Comparison of ENCODE assay signal across 11 mouse cellular contexts in the genomic region with DNA sequence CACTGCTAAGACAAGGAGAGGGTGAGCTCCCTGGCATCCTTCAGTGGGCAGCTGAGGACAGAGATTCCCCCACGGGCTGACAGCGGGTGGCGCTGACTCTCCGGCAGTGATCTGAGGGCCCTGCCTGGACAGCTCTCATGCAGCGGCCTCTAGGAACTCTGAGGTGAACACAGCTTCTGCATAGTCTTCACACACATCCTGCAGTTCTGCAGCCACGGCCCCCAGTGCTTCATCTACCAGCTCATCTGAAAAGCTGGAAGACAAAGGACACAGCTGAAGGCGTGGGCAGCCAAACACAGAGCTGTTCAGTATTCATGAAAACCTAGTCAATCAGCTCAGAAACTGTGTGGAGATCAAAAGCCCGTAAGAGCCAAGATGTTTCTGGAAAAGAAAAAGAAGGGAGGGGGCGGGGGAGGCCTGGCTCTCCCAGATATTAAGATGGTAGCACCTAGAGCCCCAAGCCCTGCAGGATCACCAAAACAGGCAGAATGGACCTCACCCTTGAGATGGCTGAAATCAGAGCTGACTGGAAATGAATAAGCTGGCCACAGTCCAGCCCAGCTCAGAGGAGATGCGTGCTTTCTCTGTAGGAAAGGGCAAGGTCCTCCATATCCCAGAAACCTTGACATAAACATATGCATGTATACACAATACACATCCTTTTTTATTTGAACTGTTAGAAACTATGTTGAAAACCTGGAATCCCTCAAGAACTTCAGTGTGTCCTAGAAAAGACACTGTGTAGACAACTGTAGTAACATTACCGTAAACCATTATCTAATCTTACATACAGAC. TPM values are rescaled to one million over a fixed set of nuclear protein-coding genes. Genes with fewer than 3 reads are reported as not detected.
A peak's percentile ranks its signal among the peaks of the same experiment; 100 is the strongest.
DNase-seq lines count a peak whose midpoint lies in the region; ATAC-seq lines count a peak whose summit lies in the region.
"Had no signal": no experiment of that assay in that cellular context is flagged by ENCODE, and none has a peak within 500 bp of the region (broad histone marks: within the 10 kb centered on the region; RNA-seq: fewer than 3 reads in every experiment).

No protein-coding gene starts in this region.

- no peak overlapping the region for H3K4me2 ChIP-seq in intestine, embryonic 14.5 days (ENCODE audit: low read length)
- H3K4me2 ChIP-seq in midbrain, embryonic 16.5 days (ENCODE audit: low read length): no peak overlapping the region
- H3K4me2 ChIP-seq in kidney, embryonic 14.5 days (replicated peaks; ENCODE audit: low read depth, low read length): no peak overlapping the region
- H3K4me2 ChIP-seq: heart, embryonic 15.5 days had no signal

- peaks cover 49% of the 10 kb centered on the region for H3K36me3 ChIP-seq in intestine, embryonic 14.5 days (ENCODE audit: control insufficient read depth, insufficient read depth, low read length)
- peaks cover 22% of the 10 kb centered on the region for H3K36me3 ChIP-seq in midbrain, embryonic 16.5 days (ENCODE audit: control insufficient read depth, insufficient read depth, low read length)
- peaks cover 41% of the 10 kb centered on the region for H3K36me3 ChIP-seq in kidney, embryonic 14.5 days (ENCODE audit: control insufficient read depth, insufficient read depth, low read length)

- H3K4me3 ChIP-seq in intestine, embryonic 14.5 days (ENCODE audit: low read depth, low read length): no peak overlapping the region
- H3K4me3 ChIP-seq in midbrain, embryonic 16.5 days (ENCODE audit: low read depth, low read length): no peak overlapping the region
- H3K4me3 ChIP-seq in kidney, embryonic 14.5 days (ENCODE audit: low read length): no peak overlapping the region
- H3K4me3 ChIP-seq: heart, embryonic 15.5 days had no signal

- DNase-seq in cerebellum, postnatal 10 days: peak; percentile 62 to 69
- DNase-seq in cerebellum, adult 18-20 months: no peak
- DNase-seq in NIH3T3 (ENCODE audit: low read depth): peak; percentile 79
- DNase-seq in intestine, embryonic 14.5 days (ENCODE audit: low spot score): peak; percentile 60
- no peak for DNase-seq in spleen, postnatal 14 days (ENCODE audit: low spot score in 2 of 2)
- DNase-seq in gastrocnemius, adult 8-10 months (ENCODE audit: low spot score in 2 of 2): no peak
- DNase-seq: spleen, adult 18-20 months had no signal

- no peaks in the 10 kb centered on the region for H3K27me3 ChIP-seq in intestine, embryonic 14.5 days (replicated peaks; ENCODE audit: control insufficient read depth, insufficient read depth, low read length)
- H3K27me3 ChIP-seq in midbrain, embryonic 16.5 days (ENCODE audit: control insufficient read depth, insufficient read depth, low read depth, low read length): no peaks in the 10 kb centered on the region
- H3K27me3 ChIP-seq in kidney, embryonic 14.5 days (ENCODE audit: control insufficient read depth, insufficient read depth, low read length): no peaks in the 10 kb centered on the region
- H3K27me3 ChIP-seq: heart, embryonic 15.5 days had no signal

- peak; percentile 76; the same call in 1 of the 2 replicates for ATAC-seq in intestine, embryonic 14.5 days (replicated peaks; ENCODE audit: low FRiP score, low TSS enrichment, low read depth)
- ATAC-seq in midbrain, embryonic 16.5 days: no peak
- ATAC-seq in kidney, embryonic 14.5 days (ENCODE audit: low FRiP score, low TSS enrichment): no peak

- WGBS in intestine, embryonic 14.5 days: 57% methylated on average over 11 of the region's 11 CpGs
- 46% methylated on average over 11 of the region's 11 CpGs for WGBS in midbrain, embryonic 16.5 days
- WGBS in kidney, embryonic 14.5 days: 86% methylated on average over 11 of the region's 11 CpGs

- no peak overlapping the region for H3K9ac ChIP-seq in intestine, embryonic 14.5 days (ENCODE audit: low read length)
- 0 out of 2 replicates have a peak overlapping the region, but pooled peaks have one; percentile 1 for H3K9ac ChIP-seq in midbrain, embryonic 16.5 days (ENCODE audit: low read depth, low read length)
- H3K9ac ChIP-seq in kidney, embryonic 14.5 days (ENCODE audit: low read depth, low read length): no peak overlapping the region
- H3K9ac ChIP-seq: heart, embryonic 15.5 days had no signal

- peak overlapping the region; percentile 81 for H3K27ac ChIP-seq in intestine, embryonic 14.5 days (ENCODE audit: low read depth)
- peak overlapping the region; percentile 66 for H3K27ac ChIP-seq in midbrain, embryonic 16.5 days (ENCODE audit: low read length)
- H3K27ac ChIP-seq in kidney, embryonic 14.5 days (ENCODE audit: low read depth, low read length): no peak overlapping the region
- H3K27ac ChIP-seq: heart, embryonic 15.5 days had no signal

- no peaks in the 10 kb centered on the region for H3K9me3 ChIP-seq in intestine, embryonic 14.5 days (ENCODE audit: control insufficient read depth, low read length)
- no peaks in the 10 kb centered on the region for H3K9me3 ChIP-seq in midbrain, embryonic 16.5 days (replicated peaks; ENCODE audit: control insufficient read depth, low read length, poor library complexity, severe bottlenecking)
- no peaks in the 10 kb centered on the region for H3K9me3 ChIP-seq in kidney, embryonic 14.5 days (ENCODE audit: control insufficient read depth, low read length)
- H3K9me3 ChIP-seq: heart, embryonic 15.5 days had no signal

- peaks cover 12% of the 10 kb centered on the region for H3K4me1 ChIP-seq in intestine, embryonic 14.5 days (replicated peaks; ENCODE audit: control insufficient read depth, insufficient read depth, low read length)
- H3K4me1 ChIP-seq in midbrain, embryonic 16.5 days (ENCODE audit: control insufficient read depth, insufficient read depth, low read length): peaks cover 13% of the 10 kb centered on the region
- H3K4me1 ChIP-seq in kidney, embryonic 14.5 days (ENCODE audit: control insufficient read depth, insufficient read depth, low read length): 0 out of 2 replicates have a peak, but pooled peaks cover 10% of the 10 kb centered on the region
- H3K4me1 ChIP-seq: heart, embryonic 15.5 days had no signal

RNA-seq across cellular contexts. Expression of a gene that starts 19.8 kb away (rescaled TPM):
- 1.4 TPM in 2 replicates for polyA plus RNA-seq in intestine, embryonic 14.5 days (2014; fragmentation: Nextera tagmentation; extraction: Ambion mirVana)
- 5.4 and 6.1 TPM in 2 replicates for polyA plus RNA-seq in midbrain, embryonic 16.5 days (2015; fragmentation: Nextera tagmentation; extraction: Ambion mirVana)
- 0.07 and 0.09 TPM in 2 replicates for polyA plus RNA-seq in kidney, embryonic 14.5 days (2014; fragmentation: Nextera tagmentation; extraction: Ambion mirVana)
- total RNA-seq in gastrocnemius, adult 8-10 months (2022): 1 to 10 TPM in 2 of 4 experiments, under 1 TPM in 2; 0.88 to 1.5 (median 1.0) TPM
- total RNA-seq: megakaryocyte-erythroid progenitor cell, adult 5-6 weeks had no signal

RNA-seq across cellular contexts. Expression of a gene that starts 51.3 kb away (rescaled TPM):
- 0.08 and 0.09 TPM in 2 replicates for polyA plus RNA-seq in intestine, embryonic 14.5 days (2014; fragmentation: Nextera tagmentation; extraction: Ambion mirVana)
- 1.7 and 1.9 TPM in 2 replicates for polyA plus RNA-seq in midbrain, embryonic 16.5 days (2015; fragmentation: Nextera tagmentation; extraction: Ambion mirVana)
- not detected in 2 replicates for polyA plus RNA-seq in kidney, embryonic 14.5 days (2014; fragmentation: Nextera tagmentation; extraction: Ambion mirVana)
- under 1 TPM in 1 of 4 experiments, not detected in 3; 0.16 TPM for total RNA-seq in gastrocnemius, adult 8-10 months (2022)
- total RNA-seq: megakaryocyte-erythroid progenitor cell, adult 5-6 weeks had no signal

RNA-seq across cellular contexts. Expression of a gene that starts 51.9 kb away (rescaled TPM):
- polyA plus RNA-seq in intestine, embryonic 14.5 days (2014; fragmentation: Nextera tagmentation; extraction: Ambion mirVana): 11.0 and 13.9 TPM in 2 replicates
- polyA plus RNA-seq in midbrain, embryonic 16.5 days (2015; fragmentation: Nextera tagmentation; extraction: Ambion mirVana): 18.4 and 26.0 TPM in 2 replicates
- polyA plus RNA-seq in kidney, embryonic 14.5 days (2014; fragmentation: Nextera tagmentation; extraction: Ambion mirVana): 9.5 and 18.1 TPM in 2 replicates
- 1 to 10 TPM; 1.0 to 2.6 (median 1.6) TPM for total RNA-seq in gastrocnemius, adult 8-10 months (2022)

RNA-seq across cellular contexts. Expression of a gene that starts 52.0 kb away (rescaled TPM):
- polyA plus RNA-seq in intestine, embryonic 14.5 days (2014; fragmentation: Nextera tagmentation; extraction: Ambion mirVana): 256 and 268 TPM in 2 replicates
- 137 and 145 TPM in 2 replicates for polyA plus RNA-seq in midbrain, embryonic 16.5 days (2015; fragmentation: Nextera tagmentation; extraction: Ambion mirVana)
- 207 and 237 TPM in 2 replicates for polyA plus RNA-seq in kidney, embryonic 14.5 days (2014; fragmentation: Nextera tagmentation; extraction: Ambion mirVana)
- 10 to 100 TPM; 25.3 to 37.6 (median 29.8) TPM for total RNA-seq in gastrocnemius, adult 8-10 months (2022)

Comparison
In these comparisons a context has a peak if more than half of its experiments do, and no peak if none do; other contexts are left out.
1. DNase-seq: peak in cerebellum, postnatal 10 days (2 of 2), NIH3T3 (single experiment) and intestine, embryonic 14.5 days (single experiment); none in cerebellum, adult 18-20 months (0 of 2), spleen, postnatal 14 days (0 of 2) and gastrocnemius, adult 8-10 months (0 of 2).